Mouse (Mus musculus) macrophage (primary cell): ENCODE data around the gene Abcb1b. TPM values are rescaled to one million over a fixed set of nuclear protein-coding genes. Genes with fewer than 3 reads are reported as not detected.

Experiments
- H3K27ac ChIP-seq: fragments of 350-480 bp; formaldehyde crosslinking; 2 replicates; pipeline ENCODE4 v1.9.0; 2021
- H3K36me3 ChIP-seq: fragments of 350-480 bp; formaldehyde crosslinking; 2 replicates; pipeline ENCODE4 v1.9.0; 2021; ENCODE audit errors: inconsistent target
- H3K4me3 ChIP-seq: fragments of 350-480 bp; formaldehyde crosslinking; 2 replicates; pipeline ENCODE4 v1.9.0; 2021; ENCODE audit errors: inconsistent target
- H3K79me2 ChIP-seq: fragments of 350-480 bp; formaldehyde crosslinking; 2 replicates; pipeline ENCODE4 v1.9.0; 2021; ENCODE audit errors: inconsistent target
- WGBS: methylation state at CpG from one replicate; pipeline ENCODE4 v1.1.7; 2026; ENCODE audit warnings: inconsistent platforms; ENCODE audit not compliant: missing documents; 5-methylcytosine and 5-hydroxymethylcytosine counted together
- polyA plus RNA-seq: library from polyadenylated mRNA; stranded (reverse); fragments of 250-400 nt; gene quantifications from 3 replicates; pipeline ENCODE4 v1.2.4, GENCODE M21; 2018; ENCODE audit warnings: inconsistent platforms

Gene Abcb1b
- polyA plus RNA-seq, 1 experiment from 2014 or later, result 26.2 TPM

DNA sequence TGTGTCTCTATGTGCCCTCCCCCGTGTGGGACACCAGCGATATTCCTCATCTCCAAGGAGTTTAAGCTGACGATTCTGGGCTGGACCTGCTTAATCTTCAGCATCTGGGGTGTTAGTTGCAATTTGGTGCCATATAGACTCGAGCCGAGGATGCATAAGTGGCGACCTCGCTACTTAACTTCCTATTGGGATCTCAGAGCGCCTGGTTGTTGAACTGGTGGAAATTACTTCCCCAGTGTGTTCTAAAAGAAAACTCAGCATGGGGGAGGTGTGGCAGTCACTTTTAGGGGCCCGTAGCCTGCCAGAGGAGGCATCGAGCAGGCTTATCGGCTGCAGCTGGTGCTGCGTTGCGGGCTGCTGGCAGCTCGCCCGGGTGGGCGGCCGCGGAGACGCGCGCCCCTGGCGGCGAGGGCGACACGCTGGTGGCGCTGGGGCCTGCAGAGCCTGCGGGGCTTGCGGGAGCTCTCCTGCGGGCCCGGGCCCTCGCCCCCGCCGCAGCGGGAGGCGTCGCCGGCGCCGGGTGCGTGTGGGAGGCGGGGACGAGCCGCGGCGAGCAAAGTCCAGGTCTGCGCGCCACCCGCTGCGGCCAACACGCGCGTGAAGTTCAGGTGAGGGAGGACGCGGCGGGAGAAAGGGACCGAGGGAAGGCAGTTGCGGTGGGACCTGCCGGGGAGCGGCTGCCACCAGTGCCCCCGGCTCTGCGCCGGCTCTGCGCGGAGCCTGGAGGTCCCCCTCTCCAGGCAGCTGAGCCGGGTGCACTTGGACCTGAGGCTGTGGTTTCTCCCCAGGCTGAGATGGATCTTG is 95.6 kb downstream of the Abcb1b start, which contains the start of gene Abcb4:
Gene Abcb4 (plus strand): TSS at position 418 of the 804 bp plus-strand sequence.
- WGBS, result under 1% methylated on average over 58 of the region's 65 CpGs
- Histone ChIP-seq H3K36me3 (no peaks in the 10 kb centered on the region), H3K4me3 (peak within 1 kb of the TSS; percentile 43), H3K79me2 (no peaks in the 10 kb centered on the region), H3K27ac (peak within 1 kb of the TSS; percentile 70)

DNA sequence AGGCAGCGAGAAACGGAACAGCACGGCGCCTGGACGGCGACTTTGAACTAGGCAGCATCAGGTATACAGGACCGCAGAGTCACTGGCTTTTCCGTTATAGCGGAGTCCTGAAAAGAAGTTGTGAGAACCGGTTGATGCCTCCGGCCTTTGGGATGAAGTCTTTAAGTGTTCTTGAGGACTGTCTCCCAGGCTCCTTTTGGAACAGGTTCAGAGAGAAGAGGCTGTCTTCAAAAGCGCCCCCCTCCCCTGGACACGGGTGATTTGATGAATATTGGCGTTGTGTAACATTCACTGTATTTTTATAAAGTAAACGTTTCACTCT is 96.1 kb downstream of the Abcb1b start:
- peak overlapping the region; percentile 70 for H3K27ac ChIP-seq
- WGBS, result 3% methylated on average over 15 of the region's 15 CpGs
- peak overlapping the region; percentile 43 for H3K4me3 ChIP-seq
- H3K79me2 ChIP-seq, result no peaks in the 10 kb centered on the region
- H3K36me3 ChIP-seq, result no peaks in the 10 kb centered on the region

DNA sequence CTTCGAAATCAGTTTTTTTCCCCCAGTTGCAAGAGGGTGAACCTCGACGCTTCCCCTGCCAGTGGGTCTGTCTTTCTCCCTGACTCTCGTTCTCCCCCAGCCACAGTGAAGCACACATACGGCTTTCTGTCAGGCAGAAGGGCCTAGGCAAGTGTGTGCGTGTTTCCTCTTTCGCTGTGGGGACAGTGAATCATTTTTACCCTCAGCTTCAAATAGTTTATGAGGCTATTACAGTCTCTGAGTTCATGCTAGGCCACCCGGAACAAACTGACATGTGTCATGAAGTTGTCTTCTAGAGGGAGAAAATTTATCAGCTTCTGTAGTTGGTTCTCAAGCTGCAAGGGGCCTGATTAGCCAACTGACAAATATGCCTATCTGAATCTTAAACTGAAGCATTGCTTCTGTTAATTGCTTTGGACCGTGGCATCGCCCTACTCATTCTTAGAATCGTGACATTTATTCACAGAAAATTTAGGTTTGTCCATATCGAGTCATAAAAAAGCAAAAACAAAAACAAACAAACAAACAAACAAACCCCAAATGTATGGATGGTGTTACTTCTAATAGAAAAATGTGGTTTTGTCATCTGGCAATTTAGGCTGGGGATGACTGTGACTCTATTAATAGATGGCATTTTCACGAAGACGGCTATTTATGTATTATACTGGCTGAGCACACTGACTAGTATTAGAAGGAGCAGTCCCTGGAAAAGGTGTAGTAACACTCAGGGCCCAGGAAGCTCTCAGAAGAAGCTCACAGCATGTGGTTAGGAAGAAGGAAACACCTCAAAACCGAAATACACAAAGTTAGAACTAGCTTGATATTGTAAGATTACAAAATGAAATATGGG is 96.9 kb downstream of the Abcb1b start:
- peak overlapping the region; percentile 70 for H3K27ac ChIP-seq
- WGBS, result 39% methylated on average over 15 of the region's 15 CpGs

DNA sequence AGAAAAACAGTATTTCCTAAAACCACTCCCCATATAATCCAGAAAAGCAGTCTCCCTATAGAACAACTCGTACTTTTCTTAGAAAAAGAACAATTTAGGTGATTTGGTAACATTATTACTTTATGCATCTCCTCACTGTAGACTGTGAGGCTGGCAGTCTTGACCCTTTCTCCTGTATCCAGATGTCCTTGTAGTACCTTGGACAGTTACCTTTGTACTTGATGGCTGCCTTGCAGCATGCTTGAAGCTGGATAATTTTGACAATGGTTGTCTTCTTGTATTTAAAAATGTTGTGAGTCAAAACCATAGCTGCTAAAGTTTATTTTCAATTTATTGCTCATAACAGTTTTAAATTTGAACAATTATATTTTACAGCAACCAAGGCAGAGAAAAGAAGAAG is 98.3 kb downstream of the Abcb1b start:
- WGBS, result no CpG with 5 or more reads among the region's 1 CpGs
- Histone ChIP-seq H3K27ac (no peak overlapping the region), H3K4me3 (no peak overlapping the region), H3K79me2 (no peaks in the 10 kb centered on the region), H3K36me3 (no peaks in the 10 kb centered on the region)

More for the DNA sequence above, 96.9 kb downstream of the Abcb1b start:
- H3K36me3 ChIP-seq, result no peaks in the 10 kb centered on the region
- H3K79me2 ChIP-seq, result no peaks in the 10 kb centered on the region
- H3K4me3 ChIP-seq, result peak overlapping the region; percentile 43

DNA sequence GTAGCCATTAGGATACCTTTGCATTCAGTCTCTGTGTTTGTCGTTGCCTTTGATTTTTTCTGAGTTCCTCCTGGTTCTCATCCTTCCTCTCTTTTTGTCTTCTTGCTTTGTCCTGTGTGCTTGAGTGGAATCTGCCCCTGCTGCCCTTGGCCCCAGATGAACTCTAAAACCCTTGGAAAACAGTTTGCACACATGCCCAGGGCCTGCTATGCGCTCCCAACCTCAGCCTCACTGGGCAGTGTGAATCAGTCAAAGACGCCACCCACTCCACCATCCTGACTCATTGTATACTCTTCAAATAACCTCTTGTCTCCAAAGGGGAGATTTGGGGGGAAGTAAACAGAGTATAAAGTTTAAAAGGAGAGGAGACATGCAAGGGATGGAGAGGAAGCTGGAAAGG is 100.3 kb downstream of the Abcb1b start:
- Histone ChIP-seq H3K4me3 (no peak overlapping the region), H3K36me3 (no peaks in the 10 kb centered on the region), H3K79me2 (no peaks in the 10 kb centered on the region), H3K27ac (no peak overlapping the region)
- WGBS, result 100% methylated on average over 3 of the region's 3 CpGs

DNA sequence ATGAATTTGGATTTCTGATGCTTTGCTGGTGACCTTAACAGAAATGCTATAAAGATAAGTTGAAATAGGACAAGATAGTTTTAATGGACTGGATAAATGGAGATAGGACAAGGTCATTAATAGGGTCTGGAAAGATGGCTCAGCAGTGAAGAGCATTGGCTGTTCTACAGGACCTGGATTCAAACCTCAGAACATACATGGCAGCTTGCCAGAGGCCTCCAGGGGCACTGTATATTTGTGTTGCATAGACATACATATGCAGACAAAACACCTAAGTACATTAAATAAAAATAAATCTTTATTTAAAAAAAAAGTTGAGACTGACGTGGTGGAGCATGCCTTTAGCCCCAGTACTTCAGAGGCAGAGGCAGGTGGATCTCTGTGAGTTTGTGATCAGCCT is 103.1 kb downstream of the Abcb1b start:
- H3K36me3 ChIP-seq, result no peaks in the 10 kb centered on the region
- WGBS, result 89% methylated on average over 1 of the region's 1 CpGs
- H3K27ac ChIP-seq, result no peak overlapping the region
- H3K79me2 ChIP-seq, result no peaks in the 10 kb centered on the region
- H3K4me3 ChIP-seq, result no peak overlapping the region

DNA sequence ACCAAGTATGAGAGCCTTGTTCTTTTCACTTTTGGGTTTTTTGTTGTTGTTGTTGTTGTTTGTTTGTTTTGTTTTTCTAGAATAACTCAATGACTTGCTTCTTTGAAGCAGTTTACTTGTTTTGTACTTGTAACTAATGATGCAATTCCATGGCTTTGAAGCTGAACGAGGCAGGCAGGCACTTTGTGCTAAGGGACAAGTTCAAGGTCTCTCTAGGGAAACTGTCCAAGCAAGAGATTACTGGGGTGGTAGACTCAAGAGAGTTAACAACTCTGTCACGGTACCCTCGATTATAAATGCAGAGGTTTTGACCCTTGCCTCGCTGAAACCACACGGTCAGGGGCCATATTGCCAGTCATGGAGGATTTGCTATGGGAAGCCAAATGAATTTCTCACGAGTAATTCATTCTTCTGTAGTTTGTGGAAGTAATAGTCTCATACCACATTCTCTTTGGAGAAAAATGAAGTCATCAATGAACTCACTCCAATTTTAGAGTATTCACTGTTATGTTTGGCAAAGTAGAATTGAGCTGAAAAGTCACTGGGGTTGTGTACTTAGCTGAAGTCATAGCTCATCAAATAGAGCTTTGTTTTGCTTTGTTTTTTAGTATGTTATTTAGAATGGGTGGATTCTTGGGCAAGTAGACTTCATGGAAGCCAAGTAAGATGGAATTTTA is 104.3 kb downstream of the Abcb1b start:
- 89% methylated on average over 6 of the region's 6 CpGs for WGBS
- Histone ChIP-seq H3K79me2 (no peaks in the 10 kb centered on the region), H3K4me3 (no peak overlapping the region), H3K36me3 (no peaks in the 10 kb centered on the region), H3K27ac (no peak overlapping the region)

DNA sequence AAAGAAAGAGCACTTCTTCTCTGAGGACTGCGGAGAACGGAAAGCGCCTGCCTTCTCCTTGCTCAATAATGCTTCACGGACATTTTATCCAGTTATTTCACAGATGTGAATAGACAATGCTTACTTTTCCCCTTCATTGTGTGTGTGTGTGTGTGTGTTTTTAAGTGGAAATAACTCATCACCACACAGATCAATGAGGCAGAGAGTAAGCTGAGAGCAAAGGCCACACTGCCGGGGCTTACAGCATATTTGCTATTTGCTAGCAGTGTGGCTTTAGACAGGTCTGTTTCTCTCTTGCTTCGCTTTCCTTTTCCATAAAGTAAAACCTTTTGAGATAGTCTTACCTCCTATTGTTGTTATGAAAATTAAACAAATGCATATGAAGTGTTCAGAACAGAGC is 106.6 kb downstream of the Abcb1b start:
- H3K27ac ChIP-seq, result no peak overlapping the region
- 91% methylated on average over 6 of the region's 6 CpGs for WGBS
- no peaks in the 10 kb centered on the region for H3K79me2 ChIP-seq
- H3K4me3 ChIP-seq, result no peak overlapping the region
- H3K36me3 ChIP-seq, result no peaks in the 10 kb centered on the region

DNA sequence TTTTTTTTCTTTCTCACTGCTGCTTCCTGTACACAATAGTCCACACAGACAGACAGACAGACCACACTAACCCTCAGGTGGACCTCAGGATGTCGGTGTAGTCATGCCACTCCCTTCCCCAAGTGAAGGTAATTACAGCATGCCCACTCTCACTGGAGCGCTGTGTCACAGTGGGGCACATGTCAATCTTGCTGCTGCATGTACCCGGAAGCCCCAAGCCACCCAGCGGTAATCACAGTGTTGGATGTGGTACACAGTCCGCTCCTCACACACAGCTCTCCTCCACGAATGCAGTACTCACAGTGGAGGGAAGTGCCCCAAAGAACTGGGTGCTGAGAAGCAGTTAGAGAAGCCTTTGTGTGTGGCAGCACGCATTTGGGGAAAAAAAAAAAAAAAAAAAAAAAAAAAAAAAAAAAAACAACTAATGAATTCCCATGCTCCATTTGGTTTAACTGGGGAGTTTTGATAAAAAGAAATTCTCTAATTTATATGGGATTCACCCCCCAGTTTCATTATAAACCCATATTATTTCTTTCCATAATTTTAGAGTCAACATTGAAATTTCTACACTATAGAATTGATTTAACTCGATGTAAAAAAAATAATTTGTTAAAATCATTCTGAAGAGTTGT is 113.7 kb downstream of the Abcb1b start:
- WGBS, result 24% methylated on average over 7 of the region's 8 CpGs
- Histone ChIP-seq H3K36me3 (no peaks in the 10 kb centered on the region), H3K27ac (no peak overlapping the region), H3K4me3 (no peak overlapping the region), H3K79me2 (no peaks in the 10 kb centered on the region)

Other genes starting within 250 kb of the Abcb1b start
- gene Rundc3b, start 175.2 kb upstream of the Abcb1b start, polyA plus RNA-seq, result 0.89 to 1.5 TPM (median 1.2 TPM) in 3 replicates
- gene Abcb1a, start 138.1 kb upstream of the Abcb1b start, polyA plus RNA-seq, result 7.6 to 8.1 TPM (median 7.8 TPM) in 3 replicates
- 9.0 to 17.9 TPM (median 9.4 TPM) in 3 replicates for gene Abcb4, start 95.6 kb downstream of the Abcb1b start, polyA plus RNA-seq
- 25.7 to 32.6 TPM (median 28.5 TPM) in 3 replicates for gene Crot, start 199.2 kb downstream of the Abcb1b start, polyA plus RNA-seq